Mouse (Mus musculus): ENCODE data around the gene Mettl22. TPM values are rescaled to one million over a fixed set of nuclear protein-coding genes. Genes with fewer than 3 reads are reported as not detected.

Mettl22 gene
- total and polyA plus RNA-seq, 3 experiments = 11.7 to 19.0 TPM; not detected in 1

DNA sequence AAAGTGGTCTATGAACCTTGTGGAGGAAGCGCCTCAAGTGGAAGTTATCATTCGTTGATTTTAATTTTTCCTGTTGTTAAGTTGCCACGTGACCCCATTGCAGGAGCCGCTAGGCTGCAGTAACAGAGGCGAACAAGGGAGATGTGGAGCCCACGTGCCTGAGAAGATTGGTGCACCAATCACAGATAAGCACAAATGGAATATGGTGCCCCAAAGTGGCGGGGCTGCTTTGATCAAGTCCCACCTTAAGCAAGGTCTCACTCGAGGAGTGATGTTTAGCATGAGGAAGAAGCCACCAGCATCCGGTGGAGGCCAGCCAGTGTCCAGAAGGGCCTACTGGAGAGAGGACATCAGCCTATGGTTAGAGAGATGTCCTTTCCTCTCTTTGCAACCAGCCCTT is 61.9 kb downstream of the Mettl22 start:
- Histone ChIP-seq H3K9ac (ENCODE audit: control insufficient read depth, low read depth, low read length, poor library complexity, severe bottlenecking) (no peak overlapping the region), H3K27ac (ENCODE audit: control insufficient read depth, low read depth, low read length) (no peak overlapping the region), H3K27me3 (ENCODE audit: control insufficient read depth in 1 of 2, insufficient read depth in 2 of 2, low read length in 2 of 2) (no peaks in the 10 kb centered on the region), H3K4me1 (ENCODE audit: control insufficient read depth in 1 of 2, insufficient read depth in 2 of 2, low read length in 2 of 2) (peaks cover 9 to 19% of the 10 kb centered on the region in 2 experiments), H3K36me3 (ENCODE audit: control insufficient read depth in 1 of 2, insufficient read depth in 2 of 2, low read length in 2 of 2) (peaks cover 0 to 13% of the 10 kb centered on the region in 2 experiments; a peak in 2 of 4 replicates), H3K9me3 (replicated peaks; ENCODE audit: insufficient read depth, low read length) (no peaks in the 10 kb centered on the region), H3K4me3 (ENCODE audit: control insufficient read depth in 1 of 2, insufficient read depth in 1 of 2, low read depth in 2 of 2, low read length in 2 of 2) (no peak overlapping the region), H3K79me2 (ENCODE audit: control insufficient read depth, insufficient read depth, low read length, poor library complexity) (no peaks in the 10 kb centered on the region)
- no peak for DNase-seq (ENCODE audit: low read depth, low spot score)
- TF ChIP-seq USF2 (IDR thresholded peaks at IDR 0.05; ENCODE audit: borderline replicate concordance in 1 of 2, insufficient read depth in 1 of 2, low read depth in 1 of 2, low read length in 2 of 2) (no peak), GABPA (IDR thresholded peaks at IDR 0.05; ENCODE audit: low read depth, low read length) (no peak), CHD2 (IDR thresholded peaks at IDR 0.05; ENCODE audit: low read length) (no peak), CHD1 (IDR thresholded peaks at IDR 0.05; ENCODE audit: low read depth, low read length) (no peak), POLR2A (IDR thresholded peaks at IDR 0.05; ENCODE audit: control insufficient read depth in 1 of 2, insufficient read depth in 1 of 2, low read depth in 1 of 2, low read length in 2 of 2, poor library complexity in 1 of 2) (no peak), ETS1 (IDR thresholded peaks at IDR 0.05; ENCODE audit: low read depth, low read length) (no peak), UBTF (IDR thresholded peaks at IDR 0.05; ENCODE audit: borderline replicate concordance, insufficient read depth, low read depth, low read length) (no peak)

DNA sequence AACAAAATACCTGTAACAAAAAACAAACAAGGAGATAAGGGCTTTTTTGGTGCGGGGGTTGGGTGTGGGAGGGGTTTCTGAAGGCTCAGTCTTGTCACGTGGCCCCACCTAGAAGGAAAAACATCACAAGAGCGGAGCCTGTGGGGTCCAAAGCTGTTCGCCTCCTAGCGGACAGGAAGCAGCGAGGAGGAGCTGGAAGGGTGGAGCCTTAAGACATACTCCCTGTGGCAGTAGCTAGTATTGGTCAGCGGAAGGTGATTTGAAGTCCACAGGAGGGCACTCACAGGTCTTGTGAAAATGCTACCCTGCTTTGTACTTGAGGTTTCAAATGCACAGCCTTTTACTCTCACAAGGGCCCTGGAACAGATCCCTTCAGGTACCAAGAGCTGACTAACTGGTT is 62.3 kb downstream of the Mettl22 start:
- no peak overlapping the region for H3K27ac ChIP-seq (ENCODE audit: control insufficient read depth, low read depth, low read length)
- H3K79me2 ChIP-seq (ENCODE audit: control insufficient read depth, insufficient read depth, low read length, poor library complexity) = no peaks in the 10 kb centered on the region
- H3K27me3 ChIP-seq (ENCODE audit: control insufficient read depth in 1 of 2, insufficient read depth in 2 of 2, low read length in 2 of 2) = no peaks in the 10 kb centered on the region
- no peak overlapping the region for H3K4me3 ChIP-seq (ENCODE audit: control insufficient read depth in 1 of 2, insufficient read depth in 1 of 2, low read depth in 2 of 2, low read length in 2 of 2)
- peaks cover 9 to 19% of the 10 kb centered on the region in 2 experiments for H3K4me1 ChIP-seq (ENCODE audit: control insufficient read depth in 1 of 2, insufficient read depth in 2 of 2, low read length in 2 of 2)
- DNase-seq (ENCODE audit: low read depth, low spot score) = no peak
- no peaks in the 10 kb centered on the region for H3K9me3 ChIP-seq (replicated peaks; ENCODE audit: insufficient read depth, low read length)
- H3K36me3 ChIP-seq (ENCODE audit: control insufficient read depth in 1 of 2, insufficient read depth in 2 of 2, low read length in 2 of 2) = peaks cover 0 to 13% of the 10 kb centered on the region in 2 experiments; a peak in 2 of 4 replicates
- no peak overlapping the region for H3K9ac ChIP-seq (ENCODE audit: control insufficient read depth, low read depth, low read length, poor library complexity, severe bottlenecking)
- TF ChIP-seq USF1 (IDR thresholded peaks at IDR 0.05; ENCODE audit: low read depth, low read length) = no peak
- TF ChIP-seq MEF2A (IDR thresholded peaks at IDR 0.05; ENCODE audit: extremely low read depth, insufficient replicate concordance, low read depth, low read length, poor library complexity, severe bottlenecking) = no peak
- TF ChIP-seq NELFE (IDR thresholded peaks at IDR 0.05; ENCODE audit: low read depth, low read length) = no peak
- no peak for TF ChIP-seq POLR2A (IDR thresholded peaks at IDR 0.05; ENCODE audit: control insufficient read depth in 1 of 2, insufficient read depth in 1 of 2, low read depth in 1 of 2, low read length in 2 of 2, poor library complexity in 1 of 2)
- no peak for TF ChIP-seq UBTF (IDR thresholded peaks at IDR 0.05; ENCODE audit: borderline replicate concordance, insufficient read depth, low read depth, low read length)
- no peak for TF ChIP-seq NRF1 (IDR thresholded peaks at IDR 0.05; ENCODE audit: insufficient read depth, low read depth, low read length, poor library complexity, severe bottlenecking)
- TF ChIP-seq ZMIZ1 (IDR thresholded peaks at IDR 0.05; ENCODE audit: low read depth, low read length) = no peak
- TF ChIP-seq TBP (IDR thresholded peaks at IDR 0.05; ENCODE audit: low read depth, low read length) = no peak
- TF ChIP-seq BHLHE40 (IDR thresholded peaks at IDR 0.05; ENCODE audit: borderline replicate concordance, low read depth, low read length) = no peak
- no peak for TF ChIP-seq TAL1 (IDR thresholded peaks at IDR 0.05; ENCODE audit: low read length)
- TF ChIP-seq MXI1 (IDR thresholded peaks at IDR 0.05; ENCODE audit: low read depth, low read length) = no peak
- no peak for TF ChIP-seq ELF1 (IDR thresholded peaks at IDR 0.05; ENCODE audit: low read depth, low read length)
- no peak for TF ChIP-seq JUND (IDR thresholded peaks at IDR 0.05; ENCODE audit: low read depth, low read length)
- no peak for TF ChIP-seq E2F4 (IDR thresholded peaks at IDR 0.05; ENCODE audit: borderline replicate concordance, low read depth, low read length)
- TF ChIP-seq USF2 (IDR thresholded peaks at IDR 0.05; ENCODE audit: borderline replicate concordance in 1 of 2, insufficient read depth in 1 of 2, low read depth in 1 of 2, low read length in 2 of 2) = no peak
- no peak for TF ChIP-seq RCOR1 (IDR thresholded peaks at IDR 0.05; ENCODE audit: low read depth, low read length)
- no peak for TF ChIP-seq CHD2 (IDR thresholded peaks at IDR 0.05; ENCODE audit: low read length)

Measured in MEL (cell line).